Mouse (Mus musculus) hindbrain, embryonic 11.5 days (tissue): ENCODE data around the gene Rdh16. TPM values are rescaled to one million over a fixed set of nuclear protein-coding genes. Genes with fewer than 3 reads are reported as not detected.
"Not testable (repeated sequence)": the region's sequence is repeated elsewhere in the genome, so short reads cannot be mapped to it uniquely, and the experiment has no call there.

Experiments used
- ATAC-seq: fragments of 200-750 bp; cut with Nextera tagmentation; 2 replicates; pipeline ENCODE4 v1.8.0; 2017; ENCODE audit warnings: mild to moderate bottlenecking, moderate TSS enrichment, moderate library complexity; ENCODE audit not compliant: low FRiP score
- DNase-seq: peaks from one replicate; pipeline ENCODE4 v3.0.0-alpha.2; 2015; ENCODE audit warnings: low spot score
- H3K27ac ChIP-seq: fragments of 300-500 bp; sonication (generic); 2 replicates; pipeline ENCODE4 v1.5.1; 2014; ENCODE audit warnings: mild to moderate bottlenecking, low read depth, low read length
- H3K27me3 ChIP-seq: fragments of 300-500 bp; sonication (generic); 2 replicates; pipeline ENCODE4 v1.6.1; 2014; ENCODE audit warnings: mild to moderate bottlenecking, low read length, moderate library complexity, mixed read lengths; ENCODE audit not compliant: control insufficient read depth, insufficient read depth
- H3K36me3 ChIP-seq: fragments of 300-500 bp; sonication (generic); 2 replicates; pipeline ENCODE4 v1.6.1; 2014; ENCODE audit warnings: mild to moderate bottlenecking, low read length, moderate library complexity, mixed read lengths; ENCODE audit not compliant: control insufficient read depth, insufficient read depth
- H3K4me1 ChIP-seq: fragments of 300-500 bp; sonication (generic); replicated peaks from 2 replicates; pipeline ENCODE4 v1.6.1; 2014; ENCODE audit warnings: low read length, mixed read lengths; ENCODE audit not compliant: control insufficient read depth, insufficient read depth
- H3K4me2 ChIP-seq: fragments of 300-500 bp; sonication (generic); replicated peaks from 2 replicates; pipeline ENCODE4 v1.6.1; 2014; ENCODE audit warnings: mild to moderate bottlenecking, low read depth, low read length
- H3K4me3 ChIP-seq: fragments of 300-500 bp; sonication (generic); 2 replicates; pipeline ENCODE4 v1.5.1; 2014; ENCODE audit warnings: low read depth, low read length
- H3K9ac ChIP-seq: fragments of 300-500 bp; sonication (generic); 2 replicates; pipeline ENCODE4 v1.6.1; 2014; ENCODE audit warnings: low read depth, low read length
- H3K9me3 ChIP-seq: fragments of 300-500 bp; sonication (generic); 2 replicates; pipeline ENCODE4 v1.6.1; 2016; ENCODE audit warnings: low read length; ENCODE audit not compliant: control insufficient read depth
- WGBS: fragments of 180-500 bp; shearing (Covaris S2); extraction: QIAGEN DNeasy Blood & Tissue Kit; methylation state at CpG from one replicate; pipeline ENCODE4 v1.1.7; 2014; 5-methylcytosine and 5-hydroxymethylcytosine counted together
- polyA plus RNA-seq: library from polyadenylated mRNA; unstranded; fragments of >200 nt; fragmentation: Nextera tagmentation; extraction: Ambion mirVana; gene quantifications from 2 replicates; pipeline ENCODE4 v1.2.1, GENCODE M21; 2014

Rdh16 gene
- polyA plus RNA-seq, 1 experiment from 2014 or later, result not detected

GRCm38 (mm10) chr10:127879155-127879688 is 78.3 kb downstream of the Rdh16 start:
- H3K27ac ChIP-seq, result no peak overlapping the region
- no peaks in the 10 kb centered on the region for H3K36me3 ChIP-seq
- H3K27me3 ChIP-seq, result no peaks in the 10 kb centered on the region
- no peak overlapping the region for H3K4me3 ChIP-seq
- no peak overlapping the region for H3K4me2 ChIP-seq
- ATAC-seq (no peak), DNase-seq (no peak)
- 83% methylated on average over 3 of the region's 3 CpGs for WGBS
- no peaks in the 10 kb centered on the region for H3K4me1 ChIP-seq
- H3K9ac ChIP-seq, result no peak overlapping the region
- H3K9me3 ChIP-seq, result no peaks in the 10 kb centered on the region

GRCm38 (mm10) chr10:127881041-127881440 is 80.1 kb downstream of the Rdh16 start:
- Histone ChIP-seq H3K4me1 (no peaks in the 10 kb centered on the region), H3K4me2 (no peak overlapping the region), H3K27ac (no peak overlapping the region), H3K9me3 (no peaks in the 10 kb centered on the region), H3K27me3 (no peaks in the 10 kb centered on the region), H3K9ac (no peak overlapping the region), H3K36me3 (no peaks in the 10 kb centered on the region), H3K4me3 (no peak overlapping the region)
- DNase-seq, result no peak
- no peak for ATAC-seq
- WGBS, result 88% methylated on average over 4 of the region's 4 CpGs

GRCm38 (mm10) chr10:127886551-127886950 is 85.6 kb downstream of the Rdh16 start:
- no peak for DNase-seq
- H3K9ac ChIP-seq, result no peak overlapping the region
- H3K27ac ChIP-seq, result no peak overlapping the region
- H3K36me3 ChIP-seq, result no peaks in the 10 kb centered on the region
- WGBS, result 79% methylated on average over 1 of the region's 1 CpGs
- no peaks in the 10 kb centered on the region for H3K4me1 ChIP-seq
- H3K27me3 ChIP-seq, result no peaks in the 10 kb centered on the region
- no peak for ATAC-seq
- no peak overlapping the region for H3K4me2 ChIP-seq
- H3K4me3 ChIP-seq, result no peak overlapping the region
- no peaks in the 10 kb centered on the region for H3K9me3 ChIP-seq

GRCm38 (mm10) chr10:127886971-127887370 is 86.0 kb downstream of the Rdh16 start:
- ATAC-seq (no peak), DNase-seq (no peak)
- Histone ChIP-seq H3K27me3 (no peaks in the 10 kb centered on the region), H3K36me3 (no peaks in the 10 kb centered on the region), H3K9ac (no peak overlapping the region), H3K4me1 (no peaks in the 10 kb centered on the region), H3K4me3 (no peak overlapping the region), H3K4me2 (no peak overlapping the region), H3K27ac (no peak overlapping the region), H3K9me3 (no peaks in the 10 kb centered on the region)
- WGBS, result 81% methylated on average over 4 of the region's 4 CpGs

GRCm38 (mm10) chr10:127888605-127889004 is 87.7 kb downstream of the Rdh16 start, which contains the start of gene Rdh7:
Rdh7 (minus strand) TSS chr10:127888817.
- no peak for ATAC-seq
- no peak within 1 kb of the TSS for H3K4me2 ChIP-seq
- H3K4me3 ChIP-seq, result no peak within 1 kb of the TSS
- no peaks in the 10 kb centered on the region for H3K9me3 ChIP-seq
- DNase-seq, result no peak
- H3K27me3 ChIP-seq, result no peaks in the 10 kb centered on the region
- no peak within 1 kb of the TSS for H3K27ac ChIP-seq
- no peaks in the 10 kb centered on the region for H3K4me1 ChIP-seq
- no peak within 1 kb of the TSS for H3K9ac ChIP-seq
- no peaks in the 10 kb centered on the region for H3K36me3 ChIP-seq

- ATAC-seq, result no peak
- WGBS, result 76% methylated on average over 1 of the region's 1 CpGs
Measured at GRCm38 (mm10) chr10:127891481-127891880, 90.5 kb downstream of the Rdh16 start.

GRCm38 (mm10) chr10:127893163-127894022 is 92.4 kb downstream of the Rdh16 start:
- not testable (repeated sequence) for H3K27me3 ChIP-seq, H3K27ac ChIP-seq, H3K9me3 ChIP-seq, DNase-seq, H3K4me3 ChIP-seq, H3K4me1 ChIP-seq, H3K4me2 ChIP-seq, H3K36me3 ChIP-seq, H3K9ac ChIP-seq, ATAC-seq
- WGBS, result 67% methylated on average over 5 of the region's 5 CpGs

More at GRCm38 (mm10) chr10:127891481-127891880, 90.5 kb downstream of the Rdh16 start:
- Histone ChIP-seq H3K4me2 (no peak overlapping the region), H3K9me3 (no peaks in the 10 kb centered on the region), H3K27ac (no peak overlapping the region), H3K36me3 (no peaks in the 10 kb centered on the region), H3K9ac (no peak overlapping the region), H3K27me3 (no peaks in the 10 kb centered on the region), H3K4me1 (no peaks in the 10 kb centered on the region), H3K4me3 (no peak overlapping the region)
- no peak for DNase-seq
